ENCODE assay signal across 24 mouse cellular contexts in the genomic region with DNA sequence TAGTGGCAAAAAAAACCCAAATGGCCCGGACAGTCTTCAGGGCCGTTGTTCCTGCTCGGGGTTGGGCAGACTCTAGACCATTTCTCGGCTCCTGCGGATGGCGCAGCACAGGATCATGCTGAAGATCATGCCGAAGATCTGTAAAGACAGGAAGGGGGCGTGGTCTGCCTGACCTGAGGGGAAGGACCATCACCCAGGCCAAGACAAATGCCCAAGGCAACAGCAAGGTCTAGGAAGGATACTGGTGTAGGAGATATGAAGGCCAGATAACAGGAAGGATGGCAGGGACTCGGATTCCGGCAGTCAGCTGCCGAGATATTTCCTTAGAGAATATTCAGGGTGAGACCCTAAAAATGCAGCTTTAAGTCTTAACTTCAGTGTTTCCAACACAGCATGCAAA. TPM values are rescaled to one million over a fixed set of nuclear protein-coding genes. Genes with fewer than 3 reads are reported as not detected.
DNase-seq lines count a peak whose midpoint lies in the region; TF ChIP-seq lines count a peak whose summit lies in the region.
"Had no signal": no experiment of that assay in that cellular context is flagged by ENCODE, and none has a peak within 500 bp of the region (broad histone marks: within the 10 kb centered on the region; RNA-seq: fewer than 3 reads in every experiment).

No protein-coding gene starts in this region.

- peak overlapping the region; percentile 74 for H3K27ac ChIP-seq in spleen, adult 2 months (ENCODE audit: insufficient read depth, low read length)
- H3K27ac ChIP-seq: forebrain, embryonic 10.5 days; heart, embryonic 15.5 days; hindbrain, embryonic 10.5 days; hindbrain, embryonic 13.5 days; intestine, embryonic 15.5 days had no signal

- H3K4me1 ChIP-seq in spleen, adult 2 months (ENCODE audit: control insufficient read depth, insufficient read depth, insufficient read length): peaks cover 7% of the 10 kb centered on the region; the same call in 1 of the 2 replicates
- H3K4me1 ChIP-seq: heart, embryonic 15.5 days had no signal

- TF ChIP-seq CTCF in spleen, adult 2 months (IDR thresholded peaks at IDR 0.05; ENCODE audit: extremely low read depth, insufficient read depth, insufficient read length, insufficient replicate concordance): no peak

- H3K27me3 ChIP-seq in spleen, adult 2 months (ENCODE audit: control insufficient read depth, insufficient read depth, low read length): no peaks in the 10 kb centered on the region
- no peaks in the 10 kb centered on the region for H3K27me3 ChIP-seq in splenic B cell, adult 2 months (ENCODE audit: control insufficient read depth, insufficient read depth, low read length, poor library complexity, severe bottlenecking)
- H3K27me3 ChIP-seq: heart, embryonic 12.5 days; heart, embryonic 15.5 days; hindbrain, embryonic 13.5 days; intestine, embryonic 15.5 days; Patski had no signal

- no peaks in the 10 kb centered on the region for H3K36me3 ChIP-seq in spleen, adult 2 months (ENCODE audit: control insufficient read depth, insufficient read depth, low read length)
- no peaks in the 10 kb centered on the region for H3K36me3 ChIP-seq in splenic B cell, adult 2 months (ENCODE audit: control insufficient read depth, insufficient read depth, low read length, poor library complexity, severe bottlenecking)
- H3K36me3 ChIP-seq: heart, embryonic 15.5 days had no signal

- WGBS in spleen, adult 2 months: 80% methylated on average over 11 of the region's 11 CpGs

- peak overlapping the region; percentile 24; the same call in 1 of the 2 replicates for H3K4me3 ChIP-seq in spleen, adult 2 months (ENCODE audit: extremely low read depth, insufficient read depth, insufficient read length)
- H3K4me3 ChIP-seq: forebrain, embryonic 10.5 days; heart, embryonic 12.5 days; heart, embryonic 15.5 days; hindbrain, embryonic 10.5 days; hindbrain, embryonic 13.5 days; intestine, embryonic 15.5 days had no signal

- TF ChIP-seq POLR2A in spleen, adult 2 months (IDR thresholded peaks at IDR 0.05; ENCODE audit: low read depth, low read length): no peak

- no peak for DNase-seq in spleen, adult 2 months (ENCODE audit: low read depth in 1 of 2, low spot score in 2 of 2)
- DNase-seq in spleen, postnatal 14 days (ENCODE audit: low spot score in 2 of 2): no peak
- DNase-seq in B cell, adult 2 months: peak; percentile 12 to 13
- peak; percentile 13 for DNase-seq in MN1 (ENCODE audit: low spot score)
- DNase-seq in splenic B cell, adult 2 months (ENCODE audit: low read depth, low spot score): peak; percentile 19
- no peak for DNase-seq in layer of hippocampus, adult 9-10 months (ENCODE audit: low spot score)
- DNase-seq in frontal cortex, postnatal 25 days (ENCODE audit: low spot score in 2 of 2): no peak
- DNase-seq: adrenal gland, postnatal 10 days; adrenal gland, postnatal 36 days; cerebellum, adult 18-20 months; cerebellum, adult 9-10 months; cerebellum, postnatal 14 days; forebrain, postnatal 0 days; gastrocnemius, postnatal 25 days; heart, adult 18-20 months; heart, postnatal 10 days; heart, postnatal 36 days had no signal

RNA-seq across cellular contexts. Expression of a gene that starts 34.0 kb away (rescaled TPM):
- polyA plus RNA-seq in spleen, adult 2 months (2012; rRNA removed): 68.0 and 68.5 TPM in 2 replicates

Comparison
In these comparisons a context has a peak if more than half of its experiments do, and no peak if none do; other contexts are left out.
1. DNase-seq: peak in B cell, adult 2 months (2 of 2), MN1 (single experiment) and splenic B cell, adult 2 months (single experiment); none in spleen, adult 2 months (0 of 2), spleen, postnatal 14 days (0 of 2), layer of hippocampus, adult 9-10 months (single experiment) and frontal cortex, postnatal 25 days (0 of 2).